Mouse (Mus musculus) lung, embryonic 16.5 days (tissue): Measurements from ENCODE around the gene Gm4969. TPM values are rescaled to one million over a fixed set of nuclear protein-coding genes. Genes with fewer than 3 reads are reported as not detected.

ENCODE experiments used
- ATAC-seq: fragments of 200-750 bp; cut with Nextera tagmentation; 2 replicates; pipeline ENCODE4 v1.8.0; 2017; ENCODE audit warnings: low read depth, mild to moderate bottlenecking, moderate library complexity
- H3K27ac ChIP-seq: fragments of 300-500 bp; sonication (generic); 2 replicates; pipeline ENCODE4 v1.5.1; 2014; ENCODE audit warnings: mild to moderate bottlenecking, control low read depth, low read length
- H3K27me3 ChIP-seq: fragments of 300-500 bp; sonication (generic); 2 replicates; pipeline ENCODE4 v1.6.1; 2014; ENCODE audit warnings: low read depth, low read length, mixed read lengths; ENCODE audit not compliant: control insufficient read depth, insufficient read depth
- H3K36me3 ChIP-seq: fragments of 300-500 bp; sonication (generic); 2 replicates; pipeline ENCODE4 v1.6.1; 2014; ENCODE audit warnings: low read length; ENCODE audit not compliant: control insufficient read depth, insufficient read depth
- H3K4me1 ChIP-seq: fragments of 300-500 bp; sonication (generic); replicated peaks from 2 replicates; pipeline ENCODE4 v1.6.1; 2014; ENCODE audit warnings: low read length, mixed read lengths; ENCODE audit not compliant: control insufficient read depth, insufficient read depth
- H3K4me2 ChIP-seq: fragments of 300-500 bp; sonication (generic); 2 replicates; pipeline ENCODE4 v1.6.1; 2014; ENCODE audit warnings: low read depth, low read length, control low read depth
- H3K4me3 ChIP-seq: fragments of 300-500 bp; sonication (generic); 2 replicates; pipeline ENCODE4 v1.5.1; 2014; ENCODE audit warnings: mild to moderate bottlenecking, low read length, control low read depth
- H3K9ac ChIP-seq: fragments of 300-500 bp; sonication (generic); 2 replicates; pipeline ENCODE4 v1.6.1; 2014; ENCODE audit warnings: low read length, control low read depth
- H3K9me3 ChIP-seq: fragments of 300-500 bp; sonication (generic); 2 replicates; pipeline ENCODE4 v1.6.1; 2016; ENCODE audit warnings: low read length; ENCODE audit not compliant: control insufficient read depth
- WGBS: fragments of 180-500 bp; shearing (Covaris S2); extraction: QIAGEN DNeasy Blood & Tissue Kit; methylation state at CpG from one replicate; pipeline ENCODE4 v1.1.7; 2014; 5-methylcytosine and 5-hydroxymethylcytosine counted together
- polyA plus RNA-seq: library from polyadenylated mRNA; unstranded; fragments of >200 nt; fragmentation: Nextera tagmentation; extraction: Ambion mirVana; gene quantifications from 2 replicates; pipeline ENCODE4 v1.2.1, GENCODE M21; 2015

Gene Gm4969
- polyA plus RNA-seq, 1 experiment from 2014 or later, result 2.2 TPM

DNA sequence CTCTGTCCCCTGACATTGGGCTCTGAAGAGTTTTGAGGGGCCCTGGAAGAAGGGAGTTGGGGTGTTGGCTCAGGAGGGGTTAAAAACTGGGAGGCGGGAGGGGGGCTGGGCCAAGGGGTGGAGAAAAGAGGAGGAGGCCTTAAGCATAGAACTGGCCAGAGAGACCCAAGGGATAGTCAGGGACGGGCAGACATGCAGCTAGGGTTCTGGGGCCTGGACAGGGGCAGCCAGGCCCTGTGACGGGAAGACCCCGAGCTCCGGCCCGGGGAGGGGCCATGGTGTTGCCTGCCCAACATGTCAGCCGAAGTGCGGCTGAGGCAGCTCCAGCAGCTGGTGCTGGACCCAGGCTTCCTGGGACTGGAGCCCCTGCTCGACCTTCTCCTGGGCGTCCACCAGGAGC, 34.5 kb downstream of the Gm4969 start, which contains the start of gene Dmpk:
Gene Dmpk (plus strand): TSS at position 149 of the 400 bp plus-strand sequence.
- no peaks in the 10 kb centered on the region for H3K27me3 ChIP-seq
- no peaks in the 10 kb centered on the region for H3K9me3 ChIP-seq
- peak within 1 kb of the TSS; percentile 55 for H3K27ac ChIP-seq
- H3K4me2 ChIP-seq, result peak within 1 kb of the TSS; percentile 49
- 33% methylated on average over 10 of the region's 10 CpGs for WGBS
- peaks cover 34% of the 10 kb centered on the region for H3K36me3 ChIP-seq
- peak within 1 kb of the TSS; percentile 45 for H3K4me3 ChIP-seq
- peaks cover 44% of the 10 kb centered on the region for H3K4me1 ChIP-seq
- peak within 1 kb of the TSS; percentile 69 for H3K9ac ChIP-seq
- peak; percentile 63 for ATAC-seq

GRCm38 (mm10) chr7:19083096-19083495, 35.1 kb downstream of the Gm4969 start:
- Histone ChIP-seq H3K27me3 (no peaks in the 10 kb centered on the region), H3K4me2 (no peak overlapping the region; the same call in 1 of the 2 replicates), H3K4me3 (no peak overlapping the region; the same call in 1 of the 2 replicates), H3K36me3 (peaks cover 40% of the 10 kb centered on the region), H3K27ac (peak overlapping the region; percentile 55), H3K9ac (peak overlapping the region; percentile 35; the same call in 1 of the 2 replicates), H3K4me1 (peaks cover 44% of the 10 kb centered on the region), H3K9me3 (no peaks in the 10 kb centered on the region)
- peak; percentile 29; the same call in 1 of the 2 replicates for ATAC-seq
- 33% methylated on average over 6 of the region's 6 CpGs for WGBS

GRCm38 (mm10) chr7:19082171-19082570, 36.0 kb downstream of the Gm4969 start:
- 76% methylated on average over 4 of the region's 4 CpGs for WGBS
- Histone ChIP-seq H3K36me3 (peaks cover 43% of the 10 kb centered on the region), H3K27ac (peak overlapping the region; percentile 55)

GRCm38 (mm10) chr7:19080451-19080950, 37.7 kb downstream of the Gm4969 start:
- Histone ChIP-seq H3K4me1 (peaks cover 52% of the 10 kb centered on the region), H3K4me3 (no peak overlapping the region), H3K36me3 (peaks cover 43% of the 10 kb centered on the region), H3K9me3 (no peaks in the 10 kb centered on the region), H3K27me3 (no peaks in the 10 kb centered on the region), H3K27ac (no peak overlapping the region), H3K9ac (no peak overlapping the region), H3K4me2 (no peak overlapping the region)
- 84% methylated on average over 19 of the region's 19 CpGs for WGBS
- ATAC-seq, result no peak

More at GRCm38 (mm10) chr7:19082171-19082570, 36.0 kb downstream of the Gm4969 start:
- Histone ChIP-seq H3K27me3 (no peaks in the 10 kb centered on the region), H3K4me3 (no peak overlapping the region), H3K9ac (no peak overlapping the region), H3K9me3 (no peaks in the 10 kb centered on the region), H3K4me2 (no peak overlapping the region), H3K4me1 (peaks cover 53% of the 10 kb centered on the region)
- ATAC-seq, result no peak

DNA sequence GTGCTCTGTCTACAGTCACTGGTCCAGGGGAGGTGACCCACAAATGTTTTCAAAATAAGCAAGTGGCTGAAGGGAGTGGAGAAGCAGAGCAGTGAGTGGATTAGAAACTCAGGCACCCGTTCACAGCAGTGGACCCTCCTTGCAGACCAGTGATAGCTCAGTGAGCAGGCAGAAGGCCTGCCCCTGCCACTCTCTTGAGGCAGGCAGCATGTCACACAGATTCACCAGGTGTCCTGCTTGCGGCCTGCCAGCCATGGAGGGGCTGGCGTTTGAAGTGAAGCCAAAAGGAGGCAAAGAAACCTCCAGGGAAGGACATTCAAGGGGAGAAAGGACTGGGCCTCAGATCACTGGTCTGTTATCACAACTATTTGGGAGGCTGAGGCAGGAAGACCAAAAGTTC, 39.4 kb downstream of the Gm4969 start:
- Histone ChIP-seq H3K9me3 (no peaks in the 10 kb centered on the region), H3K36me3 (peaks cover 43% of the 10 kb centered on the region), H3K27me3 (no peaks in the 10 kb centered on the region), H3K27ac (no peak overlapping the region), H3K4me2 (no peak overlapping the region), H3K4me1 (peaks cover 39% of the 10 kb centered on the region), H3K9ac (no peak overlapping the region), H3K4me3 (no peak overlapping the region)
- no peak for ATAC-seq
- WGBS, result 79% methylated on average over 3 of the region's 3 CpGs

DNA sequence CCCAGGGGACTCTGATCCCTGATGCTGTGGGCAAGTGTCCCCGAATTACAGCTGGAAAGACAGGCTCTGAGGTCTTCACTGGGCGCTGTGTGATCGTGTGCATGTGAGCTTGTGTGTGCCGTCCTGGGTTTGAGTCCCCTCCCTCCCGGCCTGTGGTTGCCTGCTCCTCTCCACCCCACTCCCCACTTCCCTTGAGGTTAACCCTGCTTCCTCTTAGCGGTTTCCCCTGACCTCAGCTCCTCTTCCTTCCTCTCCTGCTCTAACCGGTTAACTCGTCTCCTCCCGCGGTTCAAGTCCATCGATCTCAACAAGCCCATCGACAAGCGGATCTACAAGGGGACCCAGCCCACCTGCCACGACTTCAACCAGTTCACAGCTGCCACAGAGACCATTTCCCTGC, 40.4 kb downstream of the Gm4969 start:
- ATAC-seq, result no peak
- Histone ChIP-seq H3K9me3 (no peaks in the 10 kb centered on the region), H3K4me1 (peaks cover 29% of the 10 kb centered on the region), H3K4me2 (peak overlapping the region; percentile 80), H3K4me3 (peak overlapping the region; percentile 97), H3K27me3 (no peaks in the 10 kb centered on the region), H3K27ac (no peak overlapping the region), H3K9ac (peak overlapping the region; percentile 98; the same call in 1 of the 2 replicates), H3K36me3 (peaks cover 39% of the 10 kb centered on the region)
- WGBS, result 67% methylated on average over 14 of the region's 14 CpGs

DNA sequence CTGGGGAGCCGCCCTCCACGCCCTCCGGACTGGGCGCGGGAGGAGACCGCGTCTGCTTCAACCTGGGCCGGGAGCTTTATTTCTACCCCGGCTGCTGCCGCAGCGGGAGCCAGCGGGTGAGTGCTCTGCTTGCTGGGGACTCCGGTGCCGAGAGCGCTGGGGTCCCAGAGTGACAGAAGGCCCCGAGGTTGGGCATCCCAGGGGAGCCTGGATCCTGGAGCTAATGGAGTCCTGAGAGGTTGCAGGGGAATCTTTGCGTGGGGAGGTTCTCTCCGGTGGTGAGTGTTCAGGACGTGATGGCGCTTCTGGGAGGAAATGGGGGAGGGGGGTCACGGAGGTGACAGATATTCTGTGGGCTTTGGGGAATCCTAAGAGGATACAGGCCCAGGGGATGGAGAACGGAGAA, 41.6 kb downstream of the Gm4969 start:
- Histone ChIP-seq H3K27ac (peak overlapping the region; percentile 85), H3K4me3 (peak overlapping the region; percentile 97), H3K4me1 (peaks cover 20% of the 10 kb centered on the region), H3K4me2 (peak overlapping the region; percentile 80), H3K9ac (peak overlapping the region; percentile 98), H3K9me3 (no peaks in the 10 kb centered on the region), H3K27me3 (no peaks in the 10 kb centered on the region), H3K36me3 (peaks cover 30% of the 10 kb centered on the region)
- no peak for ATAC-seq
- 0% methylated on average over 22 of the region's 22 CpGs for WGBS

DNA sequence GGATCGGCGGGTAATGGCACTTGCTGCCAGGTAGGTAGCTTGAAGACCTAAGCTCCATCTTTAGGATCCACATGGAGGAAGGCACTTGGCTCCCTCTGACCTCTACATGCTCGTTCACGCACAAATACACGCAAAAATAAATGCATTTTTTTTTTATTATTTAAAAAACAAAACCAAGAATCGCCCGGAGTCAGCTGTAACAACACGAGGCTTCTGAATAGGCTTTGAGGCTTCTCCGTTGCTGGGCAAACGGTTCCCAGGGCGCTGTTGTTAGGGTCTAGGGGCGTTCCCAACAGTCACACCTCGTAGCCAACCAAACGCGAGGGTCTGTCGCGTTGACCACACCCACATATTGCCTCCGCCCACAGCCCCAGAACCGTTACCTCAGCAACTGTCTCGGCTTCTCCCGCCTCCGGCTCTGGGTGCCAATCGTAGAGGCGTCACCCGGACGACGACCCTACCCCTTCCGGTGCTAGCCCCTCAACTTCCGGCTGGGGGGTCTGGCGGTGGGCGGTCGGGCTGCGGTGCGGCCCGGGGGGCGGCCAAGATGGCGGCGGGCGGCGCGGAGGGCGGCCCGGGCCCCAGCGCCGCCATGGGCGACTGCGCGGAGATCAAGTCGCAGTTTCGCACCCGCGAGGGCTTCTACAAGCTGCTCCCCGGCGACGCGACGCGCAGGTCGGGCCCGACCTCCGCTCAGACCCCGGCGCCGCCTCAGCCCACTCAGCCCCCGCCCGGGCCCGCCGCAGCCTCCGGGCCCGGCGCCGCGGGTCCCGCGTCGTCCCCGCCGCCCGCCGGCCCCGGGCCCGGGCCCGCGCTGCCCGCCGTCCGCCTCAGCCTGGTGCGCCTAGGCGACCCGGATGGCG, 42.2 kb downstream of the Gm4969 start, which contains the start of gene Dmwd:
Gene Dmwd (plus strand): TSS at position 505 of the 863 bp plus-strand sequence.
- H3K27me3 ChIP-seq, result no peaks in the 10 kb centered on the region
- H3K4me2 ChIP-seq, result peak within 1 kb of the TSS; percentile 80
- H3K4me3 ChIP-seq, result peak within 1 kb of the TSS; percentile 97
- WGBS, result under 1% methylated on average over 77 of the region's 91 CpGs
- peak within 1 kb of the TSS; percentile 85 for H3K27ac ChIP-seq
- H3K4me1 ChIP-seq, result peaks cover 20% of the 10 kb centered on the region
- H3K9ac ChIP-seq, result peak within 1 kb of the TSS; percentile 98
- no peaks in the 10 kb centered on the region for H3K9me3 ChIP-seq
- H3K36me3 ChIP-seq, result peaks cover 23% of the 10 kb centered on the region
- peak; percentile 99 for ATAC-seq

GRCm38 (mm10) chr7:19075231-19075630, 42.9 kb downstream of the Gm4969 start:
- Histone ChIP-seq H3K27ac (no peak overlapping the region), H3K4me3 (peak overlapping the region; percentile 97), H3K9ac (peak overlapping the region; percentile 50), H3K27me3 (no peaks in the 10 kb centered on the region), H3K9me3 (no peaks in the 10 kb centered on the region), H3K4me1 (peaks cover 20% of the 10 kb centered on the region), H3K4me2 (peak overlapping the region; percentile 80), H3K36me3 (peaks cover 16% of the 10 kb centered on the region)
- no peak for ATAC-seq
- 50% methylated on average over 5 of the region's 5 CpGs for WGBS
